Mouse (Mus musculus): Measurements from ENCODE around the gene Pidd1.

DNA sequence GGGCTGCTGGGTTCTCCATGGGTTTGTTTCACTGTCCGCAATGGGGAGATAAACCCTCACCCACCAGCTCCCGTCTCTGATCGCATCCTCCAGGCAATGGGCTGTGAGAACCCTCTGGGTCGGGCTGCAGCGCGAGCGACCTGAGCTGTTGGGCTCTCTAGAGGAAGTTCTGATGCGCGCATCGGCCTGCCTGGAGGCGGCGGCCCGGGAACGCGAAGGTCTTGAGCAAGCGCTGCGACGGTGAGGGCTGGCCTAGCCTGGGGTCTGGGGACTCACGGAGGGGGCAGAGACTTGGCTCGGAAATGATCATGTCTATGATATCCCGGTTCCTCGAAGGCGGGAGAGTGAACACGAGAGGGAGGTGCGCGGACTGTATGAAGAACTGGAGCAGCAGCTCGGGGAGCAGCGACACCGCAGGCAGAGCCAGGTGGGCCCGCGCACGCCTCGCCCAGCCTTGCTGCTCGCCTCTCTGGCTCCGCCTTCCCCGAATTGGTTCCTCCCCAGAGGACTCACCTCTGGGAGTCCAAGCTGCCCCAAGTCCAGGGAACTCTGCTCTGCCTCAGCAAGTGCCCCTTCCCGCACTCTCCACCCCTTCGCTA lies 20.9 kb upstream of the Pidd1 start:
- TF ChIP-seq CTCF (IDR thresholded peaks at IDR 0.05; ENCODE audit: extremely low read depth, insufficient read depth, low read length) (no peak), POLR2A (IDR thresholded peaks at IDR 0.05; ENCODE audit: extremely low read depth, insufficient read depth, low read length) (no peak)
